Mouse (Mus musculus): ENCODE measurements around the gene Fbxo41. TPM values are rescaled to one million over a fixed set of nuclear protein-coding genes. Genes with fewer than 3 reads are reported as not detected.

Gene Fbxo41
- 0.01 and 0.06 TPM in 2 replicates for polyA plus RNA-seq (2016; fragmentation: Nextera tagmentation; extraction: Ambion mirVana)

GRCm38 (mm10) chr6:85502911-85503250 is at the start of gene Fbxo41:
Gene Fbxo41 (minus strand): TSS chr6:85502994.
- 0 out of 2 replicates have a peak, but pooled peaks cover 11% of the 10 kb centered on the region for H3K4me1 ChIP-seq
- no peak within 1 kb of the TSS for H3K27ac ChIP-seq
- 0 out of 2 replicates have a peak, but pooled peaks have one; percentile 24 for ATAC-seq
- no peaks in the 10 kb centered on the region for H3K9me3 ChIP-seq (replicated peaks)
- H3K27me3 ChIP-seq (replicated peaks) = peaks cover 68% of the 10 kb centered on the region
- H3K4me2 ChIP-seq = peak within 1 kb of the TSS; percentile 75
- H3K4me3 ChIP-seq = peak within 1 kb of the TSS; percentile 57
- under 1% methylated on average over 20 of the region's 22 CpGs for WGBS (ENCODE audit: insufficient replicate concordance)
- H3K9ac ChIP-seq = no peak within 1 kb of the TSS
- no peaks in the 10 kb centered on the region for H3K36me3 ChIP-seq

GRCm38 (mm10) chr6:85547642-85548041 is 44.8 kb upstream of the Fbxo41 start:
- 59% methylated on average over 5 of the region's 5 CpGs for WGBS (ENCODE audit: insufficient replicate concordance)
- H3K4me2 ChIP-seq = no peak overlapping the region
- H3K9ac ChIP-seq = no peak overlapping the region
- H3K36me3 ChIP-seq = no peaks in the 10 kb centered on the region
- no peak for ATAC-seq
- no peaks in the 10 kb centered on the region for H3K4me1 ChIP-seq
- no peak overlapping the region for H3K4me3 ChIP-seq
- no peak overlapping the region for H3K27ac ChIP-seq
- H3K9me3 ChIP-seq (replicated peaks) = no peaks in the 10 kb centered on the region
- H3K27me3 ChIP-seq (replicated peaks) = no peaks in the 10 kb centered on the region

- no peak for ATAC-seq
- Histone ChIP-seq H3K4me2 (no peak overlapping the region), H3K27me3 (replicated peaks) (no peaks in the 10 kb centered on the region), H3K4me3 (no peak overlapping the region), H3K27ac (no peak overlapping the region), H3K9me3 (replicated peaks) (no peaks in the 10 kb centered on the region), H3K9ac (no peak overlapping the region), H3K36me3 (no peaks in the 10 kb centered on the region), H3K4me1 (no peaks in the 10 kb centered on the region)
- 71% methylated on average over 13 of the region's 13 CpGs for WGBS (ENCODE audit: insufficient replicate concordance)
Observed at GRCm38 (mm10) chr6:85544251-85544881, 41.6 kb upstream of the Fbxo41 start.

GRCm38 (mm10) chr6:85543351-85544175 is 40.8 kb upstream of the Fbxo41 start:
- Histone ChIP-seq H3K4me2 (no peak overlapping the region), H3K9me3 (replicated peaks) (no peaks in the 10 kb centered on the region), H3K27ac (no peak overlapping the region), H3K4me3 (no peak overlapping the region), H3K9ac (no peak overlapping the region), H3K27me3 (replicated peaks) (no peaks in the 10 kb centered on the region), H3K36me3 (no peaks in the 10 kb centered on the region), H3K4me1 (no peaks in the 10 kb centered on the region)
- ATAC-seq = no peak
- 50% methylated on average over 10 of the region's 10 CpGs for WGBS (ENCODE audit: insufficient replicate concordance)

DNA sequence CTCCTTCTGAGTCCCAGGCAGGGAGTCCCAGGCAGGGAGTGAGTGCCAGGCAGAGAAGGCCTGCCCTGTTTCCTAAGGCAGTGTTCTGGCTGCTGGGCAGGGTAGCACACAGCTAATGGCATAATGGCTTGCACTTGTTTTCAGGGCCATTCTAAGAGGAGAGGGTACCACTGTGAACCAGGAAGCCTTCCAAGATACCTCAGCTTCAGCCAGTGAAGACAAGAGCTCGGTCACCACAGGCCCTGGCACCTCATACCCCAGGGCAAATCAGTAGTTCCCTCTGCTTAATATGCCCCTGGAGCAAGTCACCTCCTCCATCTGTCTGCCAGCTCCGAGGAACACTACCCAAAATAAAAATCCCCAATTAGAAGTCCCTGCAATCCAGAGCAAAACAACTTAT is 20.0 kb upstream of the Fbxo41 start:
- no peak overlapping the region for H3K4me3 ChIP-seq
- WGBS (ENCODE audit: insufficient replicate concordance) = 46% methylated on average over 2 of the region's 2 CpGs
- H3K4me2 ChIP-seq = no peak overlapping the region
- H3K9ac ChIP-seq = no peak overlapping the region
- H3K27me3 ChIP-seq (replicated peaks) = peaks cover 10% of the 10 kb centered on the region
- ATAC-seq = no peak
- H3K36me3 ChIP-seq = no peaks in the 10 kb centered on the region
- H3K9me3 ChIP-seq (replicated peaks) = no peaks in the 10 kb centered on the region
- H3K27ac ChIP-seq = no peak overlapping the region
- no peaks in the 10 kb centered on the region for H3K4me1 ChIP-seq

- ATAC-seq = no peak
- no peak overlapping the region for H3K27ac ChIP-seq
- no peaks in the 10 kb centered on the region for H3K4me1 ChIP-seq
- peaks cover 16% of the 10 kb centered on the region for H3K27me3 ChIP-seq (replicated peaks)
- no peak overlapping the region for H3K4me3 ChIP-seq
- no peak overlapping the region for H3K4me2 ChIP-seq
- WGBS (ENCODE audit: insufficient replicate concordance) = 67% methylated on average over 5 of the region's 5 CpGs
- no peak overlapping the region for H3K9ac ChIP-seq
- no peaks in the 10 kb centered on the region for H3K36me3 ChIP-seq
- H3K9me3 ChIP-seq (replicated peaks) = no peaks in the 10 kb centered on the region
Observed at GRCm38 (mm10) chr6:85522026-85522425, 19.2 kb upstream of the Fbxo41 start.

DNA sequence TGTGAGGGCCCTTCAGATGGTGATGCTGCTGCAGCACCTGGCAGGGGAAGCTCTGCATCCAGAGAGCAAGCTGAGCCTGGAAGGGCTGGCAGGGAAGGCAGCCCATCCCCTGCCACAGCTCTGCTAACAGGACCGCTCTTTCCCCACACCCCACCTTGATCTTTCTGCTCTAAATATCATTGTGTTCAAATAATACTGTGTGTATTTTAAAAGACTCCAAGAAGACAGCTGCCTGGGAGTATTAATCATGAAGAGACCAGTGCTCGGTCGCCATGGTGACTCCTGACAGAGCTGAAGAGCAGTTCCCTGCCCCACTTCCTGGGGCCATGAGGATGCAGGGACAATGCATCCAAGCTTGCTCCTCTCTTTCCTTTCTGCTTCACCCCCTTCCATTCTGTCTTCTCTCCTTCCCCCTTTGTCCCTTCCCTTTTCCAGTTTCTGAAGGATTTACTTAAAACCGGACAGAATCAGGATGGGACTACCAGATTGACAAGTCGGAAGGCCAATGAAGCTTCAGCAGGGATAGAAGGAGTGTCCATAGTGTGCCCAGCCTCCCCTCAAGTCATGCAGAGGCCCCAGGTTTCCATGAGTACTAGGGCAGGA is 15.4 kb upstream of the Fbxo41 start:
- Histone ChIP-seq H3K27ac (no peak overlapping the region), H3K9ac (no peak overlapping the region), H3K27me3 (replicated peaks) (peaks cover 55% of the 10 kb centered on the region), H3K4me3 (no peak overlapping the region), H3K9me3 (replicated peaks) (no peaks in the 10 kb centered on the region), H3K4me1 (peaks cover 5% of the 10 kb centered on the region; the same call in 1 of the 2 replicates), H3K36me3 (no peaks in the 10 kb centered on the region), H3K4me2 (no peak overlapping the region)
- WGBS (ENCODE audit: insufficient replicate concordance) = 48% methylated on average over 5 of the region's 5 CpGs
- ATAC-seq = no peak

DNA sequence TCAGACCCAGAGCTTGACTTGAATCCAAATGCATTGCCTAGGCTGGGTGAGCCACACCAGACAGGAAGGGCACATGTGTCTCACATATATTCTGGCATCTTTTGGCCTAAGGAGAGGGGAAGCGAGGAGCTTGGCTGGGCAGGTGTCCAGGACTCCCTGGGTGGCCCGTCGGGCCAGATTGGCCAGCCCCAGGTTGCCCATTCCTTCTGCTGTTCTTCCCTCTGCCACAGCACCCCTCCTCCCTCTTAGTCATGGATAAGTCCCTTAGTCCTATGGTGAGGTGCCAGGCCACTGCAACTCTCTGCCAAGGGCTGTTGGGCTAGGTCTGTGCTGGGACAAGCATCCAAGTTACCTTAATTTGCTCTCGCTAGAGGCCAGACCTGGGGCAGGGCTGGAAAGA is 13.1 kb upstream of the Fbxo41 start:
- 70% methylated on average over 4 of the region's 4 CpGs for WGBS (ENCODE audit: insufficient replicate concordance)
- H3K27me3 ChIP-seq (replicated peaks) = peaks cover 77% of the 10 kb centered on the region

GRCm38 (mm10) chr6:85513531-85513910 is 10.7 kb upstream of the Fbxo41 start, which contains the start of gene Egr4:
Gene Egr4 (minus strand): TSS chr6:85513589.
- ATAC-seq = no peak
- WGBS (ENCODE audit: insufficient replicate concordance) = 2% methylated on average over 35 of the region's 38 CpGs
- Histone ChIP-seq H3K4me3 (peak within 1 kb of the TSS; percentile 40), H3K27ac (no peak within 1 kb of the TSS), H3K4me1 (peaks cover 23% of the 10 kb centered on the region), H3K4me2 (peak within 1 kb of the TSS; percentile 66), H3K9me3 (replicated peaks) (no peaks in the 10 kb centered on the region), H3K36me3 (no peaks in the 10 kb centered on the region), H3K27me3 (replicated peaks) (peaks cover 98% of the 10 kb centered on the region), H3K9ac (no peak within 1 kb of the TSS)

More for the DNA sequence above, 13.1 kb upstream of the Fbxo41 start:
- Histone ChIP-seq H3K9me3 (replicated peaks) (no peaks in the 10 kb centered on the region), H3K27ac (no peak overlapping the region), H3K36me3 (no peaks in the 10 kb centered on the region), H3K9ac (no peak overlapping the region), H3K4me2 (no peak overlapping the region), H3K4me1 (peaks cover 23% of the 10 kb centered on the region), H3K4me3 (no peak overlapping the region)
- ATAC-seq = no peak

DNA sequence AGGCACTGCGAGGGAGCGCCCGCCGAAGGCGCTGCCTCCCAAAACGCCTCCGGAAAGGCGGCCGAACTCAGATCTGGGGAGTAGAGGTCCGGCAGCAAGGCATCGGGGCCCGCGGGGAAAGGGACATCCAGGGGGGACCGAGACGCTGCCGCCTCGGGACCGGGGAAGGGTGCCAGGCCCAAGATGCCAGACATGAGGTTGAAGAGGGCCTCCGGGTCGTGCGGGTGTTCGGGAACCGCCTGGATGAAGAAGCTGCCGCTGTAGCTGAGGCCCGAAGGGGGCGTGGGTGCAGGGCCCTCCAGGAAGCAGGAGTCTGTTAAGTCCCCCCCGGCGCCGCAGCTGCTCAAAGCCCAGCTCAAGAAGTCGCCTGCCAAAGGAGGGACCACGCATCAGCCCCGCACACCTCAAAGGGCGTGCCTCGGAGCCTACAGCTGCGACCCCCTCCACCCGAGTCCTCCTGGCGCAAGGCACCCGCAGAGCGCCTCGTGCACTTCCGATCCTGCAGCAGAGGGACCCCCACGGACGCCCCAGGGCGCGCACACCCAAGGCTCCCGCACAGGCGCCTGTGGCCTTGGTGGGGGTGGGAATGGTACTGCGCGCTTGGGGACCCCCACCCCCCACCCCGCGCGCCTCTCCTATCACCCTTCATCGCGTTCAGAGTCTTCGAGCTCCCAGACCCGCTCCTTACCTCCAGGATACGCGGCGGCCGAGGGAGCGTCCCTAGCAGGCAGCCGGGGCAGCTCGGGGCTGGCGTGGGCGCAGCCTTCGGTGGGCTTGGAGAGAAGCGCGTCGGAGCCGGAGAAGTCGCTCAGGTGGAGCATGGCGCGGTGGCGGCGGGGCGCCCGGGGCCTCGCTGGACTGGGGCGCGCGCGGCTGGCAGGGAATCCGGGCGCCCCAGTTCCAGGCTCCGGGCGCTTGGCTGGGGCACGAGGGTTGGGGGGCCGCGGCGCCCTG is 10.1 kb upstream of the Fbxo41 start:
- Histone ChIP-seq H3K36me3 (no peaks in the 10 kb centered on the region), H3K9ac (no peak overlapping the region), H3K27me3 (replicated peaks) (peaks cover 97% of the 10 kb centered on the region), H3K4me2 (peak overlapping the region; percentile 66), H3K4me3 (peak overlapping the region; percentile 40), H3K27ac (no peak overlapping the region), H3K9me3 (replicated peaks) (no peaks in the 10 kb centered on the region), H3K4me1 (peaks cover 23% of the 10 kb centered on the region)
- ATAC-seq = no peak
- WGBS (ENCODE audit: insufficient replicate concordance) = 3% methylated on average over 79 of the region's 90 CpGs

- Histone ChIP-seq H3K4me1 (peaks cover 23% of the 10 kb centered on the region), H3K27me3 (replicated peaks) (peaks cover 92% of the 10 kb centered on the region), H3K4me2 (peak overlapping the region; percentile 66), H3K9ac (no peak overlapping the region), H3K9me3 (replicated peaks) (no peaks in the 10 kb centered on the region), H3K36me3 (no peaks in the 10 kb centered on the region), H3K4me3 (peak overlapping the region; percentile 32), H3K27ac (no peak overlapping the region)
- no peak for ATAC-seq
- WGBS (ENCODE audit: insufficient replicate concordance) = 3% methylated on average over 34 of the region's 36 CpGs
Observed at GRCm38 (mm10) chr6:85512056-85512440, 9.3 kb upstream of the Fbxo41 start.

Data from liver, embryonic 12.5 days (tissue).